Mouse (Mus musculus): Measurements from ENCODE around the gene Olfr1497. TPM values are rescaled to one million over a fixed set of nuclear protein-coding genes. Genes with fewer than 3 reads are reported as not detected.

The Olfr1497 gene
- polyA plus RNA-seq, 1 experiment from 2014 or later: not detected

DNA sequence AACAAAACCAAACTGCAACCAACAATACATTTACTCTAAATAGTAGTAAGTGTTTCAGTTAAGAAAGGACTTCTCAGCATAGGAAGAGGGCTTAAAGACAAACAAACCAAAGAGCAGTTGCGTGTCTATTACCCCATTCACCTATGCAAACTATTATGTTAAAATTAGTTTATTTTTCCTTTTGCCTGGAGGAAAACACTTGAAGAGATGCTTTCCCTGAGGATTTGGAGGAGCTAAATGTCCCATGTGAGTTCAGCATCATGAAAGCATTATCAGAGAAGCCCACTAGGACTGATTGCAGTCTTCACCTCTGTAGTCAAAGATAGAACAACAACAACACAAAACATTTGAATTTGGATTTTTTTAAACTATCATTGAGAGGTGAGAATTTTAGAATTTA lies 20.4 kb downstream of the Olfr1497 start, which contains the start of gene Olfr1496:
TSS of gene Olfr1496 (plus strand) at position 301 of the 400 bp plus-strand sequence.
- Histone ChIP-seq H3K4me3 (replicated peaks; ENCODE audit: low read depth, low read length) (no peak within 1 kb of the TSS), H3K27ac (no peak within 1 kb of the TSS), H3K4me2 (ENCODE audit: low read length) (no peak within 1 kb of the TSS), H3K4me1 (replicated peaks; ENCODE audit: insufficient read depth, low read length) (no peaks in the 10 kb centered on the region), H3K9me3 (replicated peaks; ENCODE audit: low read length) (no peaks in the 10 kb centered on the region), H3K27me3 (ENCODE audit: insufficient read depth, low read length) (no peaks in the 10 kb centered on the region), H3K9ac (ENCODE audit: low read depth, low read length) (no peak within 1 kb of the TSS), H3K36me3 (ENCODE audit: insufficient read depth, low read length) (no peaks in the 10 kb centered on the region)
- DNase-seq (ENCODE audit: low spot score) (no peak), ATAC-seq (replicated peaks; ENCODE audit: low FRiP score, low read depth) (no peak)
- no peak for TF ChIP-seq CTCF (IDR thresholded peaks at IDR 0.05; ENCODE audit: low read depth)
- 91% methylated on average over 1 of the region's 1 CpGs for WGBS

DNA sequence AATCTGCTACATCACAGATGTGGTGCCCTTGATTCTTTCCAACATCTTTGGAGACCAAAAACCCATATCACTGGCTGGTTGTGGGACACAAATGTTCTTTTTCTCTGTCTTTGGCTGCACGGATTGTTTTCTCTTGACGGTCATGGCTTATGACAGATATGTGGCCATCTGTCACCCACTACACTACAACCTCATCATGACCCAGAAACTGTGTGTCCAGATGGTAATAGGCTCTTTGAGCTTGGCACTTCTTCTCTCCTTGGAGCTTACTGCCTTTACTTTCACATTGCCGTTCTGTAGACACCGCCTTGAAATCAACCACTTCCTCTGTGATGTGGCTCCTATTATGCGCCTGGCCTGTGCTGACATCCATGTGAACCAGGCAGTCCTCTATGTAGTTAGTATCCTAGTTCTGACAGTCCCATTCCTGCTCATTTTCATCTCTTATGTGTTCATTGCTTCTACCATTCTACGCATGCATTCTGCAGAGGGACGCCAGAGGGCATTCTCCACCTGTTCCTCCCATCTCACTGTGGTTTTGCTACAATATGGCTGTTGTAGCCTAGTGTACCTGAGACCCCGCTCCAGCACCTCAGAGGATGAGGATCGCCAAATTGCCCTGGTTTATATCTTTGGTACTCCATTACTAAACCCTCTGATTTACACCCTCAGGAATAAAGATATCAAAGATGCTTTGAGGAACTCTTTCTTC lies 29.3 kb downstream of the Olfr1497 start:
- no peak for TF ChIP-seq CTCF (IDR thresholded peaks at IDR 0.05; ENCODE audit: low read depth)
- ATAC-seq (replicated peaks; ENCODE audit: low FRiP score, low read depth) (no peak), DNase-seq (ENCODE audit: low spot score) (no peak)
- Histone ChIP-seq H3K9ac (ENCODE audit: low read depth, low read length) (no peak overlapping the region), H3K36me3 (ENCODE audit: insufficient read depth, low read length) (no peaks in the 10 kb centered on the region), H3K4me2 (ENCODE audit: low read length) (no peak overlapping the region), H3K27ac (no peak overlapping the region), H3K4me1 (replicated peaks; ENCODE audit: insufficient read depth, low read length) (no peaks in the 10 kb centered on the region), H3K9me3 (replicated peaks; ENCODE audit: low read length) (no peaks in the 10 kb centered on the region), H3K27me3 (ENCODE audit: insufficient read depth, low read length) (no peaks in the 10 kb centered on the region), H3K4me3 (replicated peaks; ENCODE audit: low read depth, low read length) (no peak overlapping the region)
- WGBS: 88% methylated on average over 9 of the region's 9 CpGs

DNA sequence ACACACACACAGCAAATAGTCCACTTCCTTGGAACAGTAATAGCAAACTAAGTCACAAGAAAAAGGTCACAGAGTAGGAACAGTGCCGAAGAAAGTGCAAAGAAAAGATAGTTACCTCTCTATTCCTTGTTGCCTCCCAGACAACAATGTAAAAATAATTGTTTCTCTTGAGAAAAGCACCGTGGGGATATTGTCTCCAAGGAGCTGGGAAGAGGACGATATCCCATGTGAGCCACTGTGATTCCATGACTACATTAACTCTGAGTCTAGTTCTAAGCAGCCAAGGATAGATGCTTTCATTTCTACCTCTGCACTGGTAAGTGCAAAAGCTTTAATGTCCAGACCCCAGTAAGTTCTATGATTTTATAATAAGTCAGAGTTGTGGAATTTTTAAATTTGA lies 33.7 kb downstream of the Olfr1497 start, which contains the start of gene Olfr1495:
TSS of gene Olfr1495 (plus strand) at position 301 of the 400 bp plus-strand sequence.
- DNase-seq (ENCODE audit: low spot score): no peak
- WGBS: 77% methylated on average over 3 of the region's 3 CpGs
- Histone ChIP-seq H3K9ac (ENCODE audit: low read depth, low read length) (no peak within 1 kb of the TSS), H3K27me3 (ENCODE audit: insufficient read depth, low read length) (no peaks in the 10 kb centered on the region), H3K36me3 (ENCODE audit: insufficient read depth, low read length) (no peaks in the 10 kb centered on the region), H3K4me2 (ENCODE audit: low read length) (no peak within 1 kb of the TSS), H3K4me3 (replicated peaks; ENCODE audit: low read depth, low read length) (no peak within 1 kb of the TSS), H3K4me1 (replicated peaks; ENCODE audit: insufficient read depth, low read length) (no peaks in the 10 kb centered on the region), H3K9me3 (replicated peaks; ENCODE audit: low read length) (no peaks in the 10 kb centered on the region), H3K27ac (no peak within 1 kb of the TSS)
- no peak for ATAC-seq (replicated peaks; ENCODE audit: low FRiP score, low read depth)
- no peak for TF ChIP-seq CTCF (IDR thresholded peaks at IDR 0.05; ENCODE audit: low read depth)

DNA sequence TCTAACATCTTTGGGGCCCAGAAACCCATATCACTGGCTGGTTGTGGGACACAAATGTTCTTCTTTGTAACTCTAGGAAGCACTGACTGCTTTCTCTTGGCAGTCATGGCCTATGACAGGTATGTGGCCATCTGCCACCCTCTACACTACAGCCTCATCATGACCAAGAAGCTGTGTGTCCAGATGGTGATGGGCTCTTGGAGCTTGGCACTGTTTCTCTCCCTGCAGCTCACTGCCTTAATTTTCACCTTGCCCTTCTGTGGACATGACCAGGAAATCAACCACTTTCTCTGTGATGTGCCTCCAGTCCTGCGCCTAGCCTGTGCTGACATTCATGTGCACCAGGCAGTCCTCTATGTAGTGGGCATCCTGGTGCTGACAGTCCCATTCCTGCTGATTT lies 48.6 kb downstream of the Olfr1497 start:
- no peaks in the 10 kb centered on the region for H3K4me1 ChIP-seq (replicated peaks; ENCODE audit: insufficient read depth, low read length)
- no peak overlapping the region for H3K9ac ChIP-seq (ENCODE audit: low read depth, low read length)
- no peak overlapping the region for H3K27ac ChIP-seq
- H3K9me3 ChIP-seq (replicated peaks; ENCODE audit: low read length): no peaks in the 10 kb centered on the region
- 91% methylated on average over 1 of the region's 1 CpGs for WGBS
- no peak overlapping the region for H3K4me2 ChIP-seq (ENCODE audit: low read length)
- ATAC-seq (replicated peaks; ENCODE audit: low FRiP score, low read depth) (no peak), DNase-seq (ENCODE audit: low spot score) (no peak)
- H3K4me3 ChIP-seq (replicated peaks; ENCODE audit: low read depth, low read length): no peak overlapping the region
- TF ChIP-seq CTCF (IDR thresholded peaks at IDR 0.05; ENCODE audit: low read depth): no peak
- H3K27me3 ChIP-seq (ENCODE audit: insufficient read depth, low read length): no peaks in the 10 kb centered on the region
- no peaks in the 10 kb centered on the region for H3K36me3 ChIP-seq (ENCODE audit: insufficient read depth, low read length)

Other genes starting within 250 kb of the Olfr1497 start
- not detected in 2 replicates for gene Olfr1484, start 214.7 kb downstream of the Olfr1497 start, polyA plus RNA-seq (2015; fragmentation: Nextera tagmentation; extraction: Ambion mirVana)
- gene Olfr1487, start 180.8 kb downstream of the Olfr1497 start, polyA plus RNA-seq (2015; fragmentation: Nextera tagmentation; extraction: Ambion mirVana): not detected in 2 replicates
- gene Olfr1489, start 166.6 kb downstream of the Olfr1497 start, polyA plus RNA-seq (2015; fragmentation: Nextera tagmentation; extraction: Ambion mirVana): not detected in 2 replicates
- not detected in 2 replicates for gene Olfr1490, start 147.1 kb downstream of the Olfr1497 start, polyA plus RNA-seq (2015; fragmentation: Nextera tagmentation; extraction: Ambion mirVana)
- not detected in 2 replicates for gene Olfr1491, start 100.9 kb downstream of the Olfr1497 start, polyA plus RNA-seq (2015; fragmentation: Nextera tagmentation; extraction: Ambion mirVana)
- not detected in 2 replicates for gene Olfr1493-ps1, start 74.9 kb downstream of the Olfr1497 start, polyA plus RNA-seq (2015; fragmentation: Nextera tagmentation; extraction: Ambion mirVana)
- not detected in 2 replicates for gene Olfr1494, start 58.5 kb downstream of the Olfr1497 start, polyA plus RNA-seq (2015; fragmentation: Nextera tagmentation; extraction: Ambion mirVana)
- not detected in 2 replicates for gene Olfr1495, start 33.6 kb downstream of the Olfr1497 start, polyA plus RNA-seq (2015; fragmentation: Nextera tagmentation; extraction: Ambion mirVana)
- not detected in 2 replicates for gene Olfr1496, start 20.3 kb downstream of the Olfr1497 start, polyA plus RNA-seq (2015; fragmentation: Nextera tagmentation; extraction: Ambion mirVana)
- not detected in 2 replicates for gene Olfr1499, start 21.2 kb upstream of the Olfr1497 start, polyA plus RNA-seq (2015; fragmentation: Nextera tagmentation; extraction: Ambion mirVana)
- gene Olfr1500, start 32.3 kb upstream of the Olfr1497 start, polyA plus RNA-seq (2015; fragmentation: Nextera tagmentation; extraction: Ambion mirVana): not detected in 2 replicates
- gene Olfr1501, start 52.5 kb upstream of the Olfr1497 start, polyA plus RNA-seq (2015; fragmentation: Nextera tagmentation; extraction: Ambion mirVana): not detected in 2 replicates
- not detected in 2 replicates for gene Olfr1502, start 63.6 kb upstream of the Olfr1497 start, polyA plus RNA-seq (2015; fragmentation: Nextera tagmentation; extraction: Ambion mirVana)
- gene Olfr1504, start 99.7 kb upstream of the Olfr1497 start, polyA plus RNA-seq (2015; fragmentation: Nextera tagmentation; extraction: Ambion mirVana): not detected in 2 replicates
- gene Olfr1505, start 115.3 kb upstream of the Olfr1497 start, polyA plus RNA-seq (2015; fragmentation: Nextera tagmentation; extraction: Ambion mirVana): not detected in 2 replicates